Mouse (Mus musculus) brain, embryonic 14.5 days (tissue): ENCODE measurements at regions not wholly inside any gene's neighbourhood (a gene's known extent, or its start where the extent isn't known, plus 50 kb on each side); places are given as distances from the start of the nearest gene placed in this dataset.

Source experiments
- DNase-seq: peaks from one replicate; pipeline ENCODE4 v3.0.0-alpha.2; 2011; ENCODE audit warnings: low read depth
- CTCF ChIP-seq: fragments of 200-500 bp; IDR thresholded peaks from 2 replicates; pipeline ENCODE4 v1.5.1; 2012; ENCODE audit warnings: inconsistent platforms, mild to moderate bottlenecking, moderate library complexity, borderline replicate concordance; ENCODE audit not compliant: insufficient read depth, insufficient read length; ENCODE audit errors: extremely low read depth
- POLR2A ChIP-seq: fragments of 200-500 bp; IDR thresholded peaks from 2 replicates; pipeline ENCODE4 v1.6.1; 2012; ENCODE audit warnings: mild to moderate bottlenecking, inconsistent platforms, borderline replicate concordance; ENCODE audit not compliant: poor library complexity, insufficient read depth, insufficient read length, severe bottlenecking; ENCODE audit errors: extremely low read depth

- peak; percentile 68 for DNase-seq
- TF ChIP-seq POLR2A (no peak), CTCF (no peak)
Observed at GRCm38 (mm10) chr13:28450699-28451445, 193.5 kb downstream of the Gm11361 start.

GRCm38 (mm10) chr13:28449026-28449425, 191.7 kb downstream of the Gm11361 start:
- no peak for DNase-seq
- no peak for TF ChIP-seq POLR2A
- TF ChIP-seq CTCF = no peak

DNA sequence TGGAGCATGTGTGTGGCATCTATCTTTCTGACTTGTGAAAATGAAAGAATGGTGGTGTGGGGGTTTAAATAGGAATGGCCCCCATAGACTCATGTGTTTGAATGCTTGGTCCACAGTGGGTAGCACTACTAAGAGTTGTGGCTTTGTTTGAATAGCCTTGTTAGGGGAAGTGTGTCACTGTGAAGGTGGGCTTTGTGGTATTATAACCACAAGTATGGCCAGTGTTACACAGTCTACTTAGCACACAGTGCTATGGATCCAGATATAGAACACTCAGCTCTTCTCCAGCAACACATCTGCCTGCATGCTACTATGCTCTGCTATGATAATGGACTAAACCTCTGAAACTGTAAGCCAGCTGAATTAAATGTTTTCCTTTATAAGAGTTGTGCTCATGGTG, 184.9 kb downstream of the Gm11361 start:
- TF ChIP-seq CTCF (no peak), POLR2A (no peak)
- DNase-seq = no peak

DNA sequence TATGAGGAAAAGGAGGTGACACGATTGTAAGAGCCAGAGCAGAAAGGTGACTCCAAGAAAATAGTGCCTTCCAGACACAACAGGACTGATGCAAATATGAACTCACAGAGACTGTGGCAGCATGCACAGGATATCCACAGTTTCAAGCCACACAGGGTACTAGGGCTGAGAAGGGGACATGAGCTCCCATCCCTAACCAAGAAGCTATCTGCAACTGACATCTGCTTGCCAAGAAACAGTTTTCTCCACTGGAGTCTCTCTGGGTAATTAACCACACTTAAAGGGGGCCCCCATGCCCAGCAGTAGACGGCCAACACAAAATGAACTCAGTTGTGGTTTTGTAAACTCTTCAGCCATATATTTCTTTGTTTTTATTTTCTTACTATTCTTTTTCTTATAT, 176.1 kb downstream of the Gm11361 start:
- TF ChIP-seq CTCF (no peak), POLR2A (no peak)
- no peak for DNase-seq

- DNase-seq = no peak
- TF ChIP-seq CTCF (no peak), POLR2A (no peak)
Observed at GRCm38 (mm10) chr13:28432017-28432416, 174.7 kb downstream of the Gm11361 start.

- DNase-seq = no peak
- no peak for TF ChIP-seq CTCF
Observed at GRCm38 (mm10) chr13:28426085-28426484, 168.8 kb downstream of the Gm11361 start.

- peak; percentile 80 for DNase-seq
- TF ChIP-seq CTCF (no peak), POLR2A (no peak)
Observed at GRCm38 (mm10) chr13:28425116-28425515, 167.8 kb downstream of the Gm11361 start.

DNA sequence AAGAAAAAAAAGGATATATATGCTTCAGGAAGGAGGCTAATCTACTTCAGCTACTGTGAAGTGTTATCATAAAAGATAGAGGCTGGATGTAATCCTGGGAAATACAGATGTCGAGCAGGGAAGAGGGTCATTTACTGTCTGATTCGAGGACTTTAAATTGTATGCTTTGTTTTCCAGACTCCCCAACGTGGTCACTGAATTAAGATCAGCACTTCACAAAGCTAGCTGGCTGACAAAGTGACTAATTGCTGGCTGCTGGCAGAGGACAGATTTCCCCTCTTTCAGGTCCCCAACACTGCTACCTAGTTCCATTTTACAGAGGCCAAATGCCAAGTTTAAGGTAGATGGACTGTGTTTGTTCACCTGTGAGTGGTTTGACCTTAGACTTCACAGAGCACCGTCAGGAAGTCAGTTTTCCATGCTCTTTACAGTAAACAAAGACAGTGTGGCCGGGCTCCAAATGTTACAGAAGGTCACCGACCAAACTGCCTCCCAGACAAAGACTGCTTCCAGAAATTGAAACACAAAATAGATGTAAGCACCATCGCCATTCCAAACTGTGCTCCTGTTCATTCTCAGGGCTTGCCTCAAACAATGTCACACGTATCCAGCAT, 167.2 kb downstream of the Gm11361 start:
- TF ChIP-seq POLR2A (no peak), CTCF (no peak)
- peak; percentile 60 for DNase-seq

DNA sequence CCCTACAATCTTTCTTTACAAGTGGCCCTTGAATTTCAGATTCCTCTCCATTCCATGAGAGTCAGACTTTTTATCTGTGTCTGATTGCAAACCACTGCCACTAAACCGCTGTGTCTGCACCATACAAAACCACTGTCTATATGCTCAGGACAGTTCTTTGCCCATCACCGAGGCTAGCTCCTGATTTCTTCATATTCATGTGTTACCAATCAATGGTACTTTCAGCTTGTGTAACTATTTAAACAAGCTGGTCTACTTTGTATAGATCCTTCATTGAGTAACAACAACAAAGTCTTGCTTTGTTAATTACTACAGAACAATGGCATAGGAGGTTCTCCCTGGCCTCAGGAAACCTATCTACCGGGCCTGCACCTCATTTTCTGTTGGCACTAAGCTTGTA, 164.0 kb downstream of the Gm11361 start:
- TF ChIP-seq CTCF (no peak), POLR2A (no peak)
- DNase-seq = no peak

DNA sequence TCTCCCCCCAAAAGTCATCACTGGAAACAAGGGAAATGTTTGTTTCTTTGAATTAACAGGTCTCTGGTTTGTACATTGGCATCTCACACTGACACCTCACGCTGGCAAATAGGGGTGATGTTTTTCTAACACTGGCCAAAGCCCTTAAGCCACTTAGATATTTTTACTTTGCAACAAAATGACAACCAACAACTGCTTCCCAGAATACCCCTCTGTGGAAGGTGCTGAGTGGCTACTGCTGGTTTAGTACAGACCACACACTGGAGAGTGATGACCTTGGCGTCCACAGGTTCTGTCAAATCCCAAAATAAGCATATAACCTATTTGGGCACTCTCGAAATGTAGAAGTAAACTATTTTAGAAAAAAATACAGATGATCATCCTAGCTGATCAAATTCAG, 163.3 kb downstream of the Gm11361 start:
- TF ChIP-seq POLR2A (no peak), CTCF (no peak)
- no peak for DNase-seq

DNA sequence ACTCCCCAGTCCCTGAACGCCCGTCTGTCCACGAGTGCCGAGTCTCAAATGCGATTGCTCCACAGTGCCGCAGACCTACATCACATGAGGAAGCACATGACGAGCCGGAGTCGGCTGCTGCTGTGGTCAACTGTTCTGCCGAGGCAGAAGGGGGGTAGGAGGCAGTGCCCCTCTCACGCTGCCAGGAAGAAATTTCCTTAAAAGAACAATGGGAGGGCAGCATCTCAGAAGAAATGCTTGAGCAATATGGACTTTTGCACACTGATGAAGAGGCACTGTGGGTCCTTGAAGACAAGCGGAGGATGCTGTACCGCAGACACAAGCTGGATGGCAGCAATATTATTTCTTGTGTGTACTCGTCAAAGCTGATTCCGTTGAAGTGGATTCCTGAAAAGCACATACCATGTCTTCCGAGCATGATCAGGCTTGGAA, 162.6 kb downstream of the Gm11361 start:
- TF ChIP-seq CTCF = peak; percentile 54; the same call in 1 of the 2 replicates
- 0 out of 2 replicates have a peak, but pooled peaks have one; percentile 7 for TF ChIP-seq POLR2A
- peak; percentile 94 for DNase-seq

DNA sequence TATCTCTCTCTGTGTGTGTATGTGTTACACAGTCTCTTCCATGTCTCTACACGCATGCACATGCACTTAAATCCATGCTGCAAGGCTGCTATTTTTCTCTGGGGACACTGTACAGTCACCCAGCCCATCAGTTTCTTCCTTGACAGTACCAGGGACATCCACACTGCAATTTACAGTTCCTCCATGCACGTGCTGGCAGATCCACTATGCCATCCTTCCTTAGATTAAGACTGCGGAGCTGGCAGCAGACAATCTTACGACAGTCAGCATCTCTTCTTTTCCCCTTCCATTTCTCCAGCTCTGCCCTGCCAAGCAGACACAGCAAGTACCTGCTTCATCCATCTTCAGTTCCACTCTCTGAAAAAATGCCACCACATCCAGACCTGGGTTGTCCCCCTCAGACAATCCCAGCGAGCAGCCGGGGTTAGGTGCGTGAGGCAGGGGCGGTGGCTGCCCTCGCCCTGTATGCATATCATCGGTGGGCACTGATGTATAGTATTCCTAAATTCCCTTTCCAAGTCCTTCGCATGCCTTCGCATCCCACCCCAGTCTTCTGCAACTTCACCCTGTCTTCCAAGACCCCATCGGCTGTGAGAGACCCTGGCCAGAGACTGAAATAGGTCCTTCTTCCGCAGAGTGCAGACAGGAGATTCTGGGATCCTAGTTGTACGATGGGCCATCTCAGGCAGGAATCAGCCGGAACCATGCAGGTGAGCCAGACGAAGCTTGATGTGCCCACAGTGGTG, 161.8 kb downstream of the Gm11361 start:
- DNase-seq = peak; percentile 64

More for the DNA sequence above, 161.8 kb downstream of the Gm11361 start:
- TF ChIP-seq CTCF (no peak), POLR2A (no peak)
